Mouse (Mus musculus) ES-E14 (cell line): ENCODE measurements around the gene Znrf3. TPM values are rescaled to one million over a fixed set of nuclear protein-coding genes. Genes with fewer than 3 reads are reported as not detected.
A peak's percentile ranks its signal among the peaks of the same experiment; 100 is the strongest.

Experiments
- DNase-seq: peaks from one replicate; pipeline ENCODE4 v3.0.0-alpha.2; 2013; ENCODE audit warnings: low read depth, low spot score
- H3K27ac ChIP-seq: 2 replicates; pipeline ENCODE4 v1.5.1; 2012; ENCODE audit warnings: low read depth, mild to moderate bottlenecking, low read length, moderate library complexity, mixed read lengths; ENCODE audit not compliant: poor library complexity, insufficient read depth, severe bottlenecking
- H3K36me3 ChIP-seq: 2 replicates; pipeline ENCODE4 v1.6.1; 2012; ENCODE audit warnings: mild to moderate bottlenecking, low read length, moderate library complexity, mixed read lengths; ENCODE audit not compliant: control insufficient read depth, poor library complexity, insufficient read depth, severe bottlenecking
- H3K4me1 ChIP-seq, 2 experiments: fragments of 150-350 bp in 1 of 2; sonication (generic) in 1 of 2; 2 replicates each; pipeline ENCODE4 v1.6.1; 2012; ENCODE audit warnings: low read length in 2 of 2, mild to moderate bottlenecking in 1 of 2, mixed read lengths in 1 of 2; ENCODE audit not compliant: control insufficient read depth in 2 of 2, insufficient read depth in 2 of 2, poor library complexity in 1 of 2
- H3K4me3 ChIP-seq, 2 experiments: fragments of 150-350 bp in 1 of 2; sonication (generic) in 1 of 2; 2 replicates each; pipeline ENCODE4 v1.5.1; 2012; ENCODE audit warnings: low read length in 2 of 2, low read depth in 1 of 2, mild to moderate bottlenecking in 1 of 2, mixed read lengths in 1 of 2; ENCODE audit not compliant: insufficient read depth in 1 of 2, poor library complexity in 1 of 2, severe bottlenecking in 1 of 2
- H3K9ac ChIP-seq: 2 replicates; pipeline ENCODE4 v1.6.1; 2012; ENCODE audit warnings: low read depth, mild to moderate bottlenecking, low read length, mixed read lengths; ENCODE audit not compliant: poor library complexity, insufficient read depth, severe bottlenecking
- H3K9me3 ChIP-seq: fragments of 150-350 bp; sonication (generic); 2 replicates; pipeline ENCODE4 v1.6.1; 2012; ENCODE audit warnings: low read depth, mild to moderate bottlenecking, low read length; ENCODE audit not compliant: control insufficient read depth, insufficient read depth
- CHD2 ChIP-seq: IDR thresholded peaks from 2 replicates; pipeline ENCODE4 v1.6.1; 2014; ENCODE audit warnings: mild to moderate bottlenecking, low read depth, low read length, inconsistent platforms
- HCFC1 ChIP-seq: IDR thresholded peaks from 2 replicates; pipeline ENCODE4 v1.6.1; 2012; ENCODE audit warnings: low read length, inconsistent platforms, borderline replicate concordance; ENCODE audit not compliant: insufficient read depth
- MAFK ChIP-seq: IDR thresholded peaks from 2 replicates; pipeline ENCODE4 v1.6.1; 2014; ENCODE audit warnings: mild to moderate bottlenecking, low read depth, low read length, inconsistent platforms; ENCODE audit not compliant: insufficient read depth
- ZC3H11A ChIP-seq: IDR thresholded peaks from 2 replicates; pipeline ENCODE4 v1.6.1; 2012; ENCODE audit warnings: low read depth, mild to moderate bottlenecking, inconsistent platforms, low read length, borderline replicate concordance
- ZNF384 ChIP-seq: IDR thresholded peaks from 2 replicates; pipeline ENCODE4 v1.6.1; 2012; ENCODE audit warnings: low read depth, low read length, inconsistent platforms
- in situ Hi-C, 2 experiments: fragments of 600-800 bp; cut with MboI; formaldehyde crosslinking; loops; one replicate each; pipeline ENCODE4 v1.15.1; 2025; ENCODE audit warnings: low sequenced_read_pairs in 2 of 2, inconsistent platforms in 1 of 2; ENCODE audit not compliant: unreplicated experiment in 2 of 2
- total RNA-seq: library from RNA; depleted of rRNA; stranded (reverse); fragments of 300-350 nt; gene quantifications from 2 replicates; pipeline ENCODE4 v1.2.3, GENCODE M21; 2012

The Znrf3 gene
- total RNA-seq, 1 experiment: 15.4 TPM

DNA sequence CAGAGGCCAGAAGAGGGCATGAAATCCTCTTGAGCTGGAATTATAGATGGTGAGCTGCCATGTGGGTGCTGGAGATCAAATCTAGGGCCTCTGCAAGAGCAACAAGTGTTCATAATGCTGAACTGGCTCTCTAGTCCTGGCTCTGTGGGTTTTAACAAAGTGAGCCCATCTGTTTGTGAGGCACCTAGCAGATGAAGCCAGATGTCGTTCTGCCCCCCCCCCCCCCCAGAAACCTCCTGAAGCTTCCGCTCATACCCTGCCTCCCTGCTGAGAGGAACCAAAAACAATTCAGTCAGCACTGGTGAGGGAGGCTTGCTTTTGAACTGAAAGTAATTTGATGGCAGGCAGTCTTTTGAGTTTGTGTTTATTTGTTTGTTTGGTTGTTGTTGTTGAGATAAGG lies 23.8 kb upstream of the Znrf3 start:
- no peak overlapping the region for H3K9ac ChIP-seq
- H3K4me3 ChIP-seq: no peak overlapping the region
- H3K27ac ChIP-seq: no peak overlapping the region
- TF ChIP-seq CHD2 (no peak), HCFC1 (no peak), ZC3H11A (no peak), MAFK (no peak), ZNF384 (no peak)
- no peaks in the 10 kb centered on the region for H3K4me1 ChIP-seq
- no peaks in the 10 kb centered on the region for H3K9me3 ChIP-seq
- no peak for DNase-seq
- in situ Hi-C loops: loop anchor here in 1 of 2 experiments (25.0 kb wide), 1 partner anchor 181 kb away; no protein-coding TSS in a partner anchor
- H3K36me3 ChIP-seq: no peaks in the 10 kb centered on the region

DNA sequence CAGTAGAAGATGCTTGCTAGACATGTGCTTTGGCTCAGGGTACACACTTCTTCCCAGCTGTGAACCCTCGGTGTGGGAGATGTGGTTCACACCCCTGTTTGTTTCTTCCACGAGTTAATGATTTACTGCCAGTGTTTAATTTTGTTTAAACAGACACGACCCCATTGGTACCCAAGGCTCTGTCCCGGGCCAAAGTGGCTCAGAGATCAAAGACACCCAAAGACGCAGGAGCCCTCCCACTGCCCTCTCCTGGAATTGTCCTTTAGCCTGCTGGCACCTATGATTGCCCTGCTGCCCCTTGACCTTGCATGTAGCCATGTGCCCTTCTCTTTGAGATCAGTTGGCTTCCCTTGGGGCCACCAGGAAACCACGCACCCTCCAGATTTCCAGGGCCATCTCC lies 7.3 kb upstream of the Znrf3 start:
- Histone ChIP-seq H3K36me3 (no peaks in the 10 kb centered on the region), H3K9ac (no peak overlapping the region), H3K4me3 (no peak overlapping the region), H3K27ac (no peak overlapping the region), H3K9me3 (no peaks in the 10 kb centered on the region), H3K4me1 (no peaks in the 10 kb centered on the region)
- in situ Hi-C loops: loop anchor here (10.0 to 25.0 kb wide), 2 partner anchors 157 to 165 kb away; no protein-coding TSS in a partner anchor
- DNase-seq: no peak
- TF ChIP-seq ZC3H11A (no peak), MAFK (no peak), CHD2 (no peak), ZNF384 (no peak), HCFC1 (no peak)

DNA sequence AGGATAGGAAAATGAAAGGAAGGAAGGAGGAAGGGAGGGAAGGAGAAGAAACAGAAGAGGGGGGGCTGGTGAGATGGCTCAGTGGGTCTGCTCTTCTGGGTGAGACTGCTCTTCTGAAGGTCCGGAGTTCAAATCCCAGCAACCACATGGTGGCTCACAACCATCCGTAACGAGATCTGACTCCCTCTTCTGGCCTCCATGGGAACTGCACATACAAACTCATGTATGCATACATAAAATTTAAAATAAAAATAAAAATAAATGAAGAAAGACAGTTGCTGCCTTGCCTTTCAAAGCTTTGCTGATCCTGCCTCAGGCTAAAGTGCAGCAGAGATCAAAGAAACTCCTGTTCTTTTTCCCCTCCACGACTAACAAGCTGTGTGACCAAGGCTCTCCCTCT lies 6.7 kb upstream of the Znrf3 start:
- no peak overlapping the region for H3K27ac ChIP-seq
- H3K4me3 ChIP-seq: no peak overlapping the region

DNA sequence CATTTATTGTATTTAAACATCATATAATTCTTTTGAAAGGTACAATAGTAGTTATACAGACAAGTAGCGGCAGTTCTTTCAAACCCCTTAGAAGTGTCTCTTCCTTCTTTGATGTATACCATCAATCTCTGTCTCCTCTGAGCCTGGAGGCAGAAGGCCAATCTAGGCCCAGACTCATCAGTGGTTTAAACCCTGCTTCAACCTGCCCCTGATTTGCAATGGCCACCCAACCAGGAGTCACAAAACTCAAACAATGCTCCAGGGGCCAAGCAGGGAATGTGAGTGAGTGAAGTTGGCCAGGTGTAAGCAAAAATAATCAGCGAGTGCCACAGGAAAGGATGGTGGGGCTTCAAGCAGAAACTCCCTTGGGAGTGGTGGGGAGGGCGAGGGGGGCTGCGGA lies 6.1 kb upstream of the Znrf3 start:
- in situ Hi-C loops: loop anchor here (10.0 to 25.0 kb wide), 2 partner anchors 156 to 163 kb away; no protein-coding TSS in a partner anchor
- Histone ChIP-seq H3K36me3 (no peaks in the 10 kb centered on the region), H3K4me3 (no peak overlapping the region), H3K27ac (no peak overlapping the region), H3K9me3 (no peaks in the 10 kb centered on the region), H3K9ac (no peak overlapping the region), H3K4me1 (no peaks in the 10 kb centered on the region)
- DNase-seq: no peak
- no peak for TF ChIP-seq ZC3H11A
- TF ChIP-seq ZNF384: no peak
- TF ChIP-seq HCFC1: no peak
- no peak for TF ChIP-seq CHD2
- TF ChIP-seq MAFK: no peak

More for the DNA sequence above, 6.7 kb upstream of the Znrf3 start:
- Histone ChIP-seq H3K9ac (no peak overlapping the region), H3K4me1 (no peaks in the 10 kb centered on the region), H3K9me3 (no peaks in the 10 kb centered on the region), H3K36me3 (no peaks in the 10 kb centered on the region)
- no peak for TF ChIP-seq ZC3H11A
- TF ChIP-seq MAFK: no peak
- TF ChIP-seq HCFC1: no peak
- TF ChIP-seq CHD2: no peak
- no peak for TF ChIP-seq ZNF384
- DNase-seq: no peak
- in situ Hi-C loops: loop anchor here (10.0 to 25.0 kb wide), 2 partner anchors 157 to 164 kb away; no protein-coding TSS in a partner anchor

DNA sequence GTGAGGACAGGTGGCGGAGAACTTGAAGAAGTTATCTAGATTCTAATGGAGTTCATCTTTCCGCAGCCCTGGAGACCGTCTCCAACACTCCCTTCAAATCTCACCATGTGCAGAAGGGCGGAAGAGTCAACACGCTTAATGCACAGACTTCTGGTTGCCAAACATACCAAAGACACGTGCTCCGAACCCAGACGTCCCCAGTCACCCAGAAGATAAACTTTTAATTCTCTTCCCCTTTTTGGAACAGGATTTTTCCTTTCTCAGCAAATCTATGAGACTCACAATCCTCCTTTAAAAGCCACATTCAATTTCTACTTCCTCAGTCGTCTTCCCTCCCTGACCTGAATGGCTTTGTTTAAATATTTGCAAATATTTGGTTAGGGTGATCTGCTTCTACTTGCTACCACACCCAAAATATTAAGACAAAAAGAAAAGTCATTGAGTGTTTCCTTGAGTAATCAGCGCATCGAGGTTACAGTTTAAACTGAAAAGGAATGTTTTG lies 856 bp upstream of the Znrf3 start:
- no peak for DNase-seq
- Histone ChIP-seq H3K4me3 (peak overlapping the region; percentile 77 to 84), H3K36me3 (no peaks in the 10 kb centered on the region), H3K9me3 (no peaks in the 10 kb centered on the region), H3K4me1 (peaks cover 0 to 4% of the 10 kb centered on the region in 2 experiments; a peak in 2 of 4 replicates), H3K27ac (no peak overlapping the region), H3K9ac (peak overlapping the region; percentile 80)
- no peak for TF ChIP-seq MAFK
- no peak for TF ChIP-seq ZNF384
- no peak for TF ChIP-seq ZC3H11A
- no peak for TF ChIP-seq CHD2
- TF ChIP-seq HCFC1: no peak
- in situ Hi-C loops: no loop called here
